Mouse (Mus musculus) stomach, postnatal 0 days (tissue): Measurements from ENCODE around the gene Ric1.

Source experiments
- CTCF ChIP-seq: IDR thresholded peaks from 2 replicates; pipeline ENCODE4 v1.5.1; 2016; ENCODE audit warnings: antibody characterized with exemption, low read depth, mild to moderate bottlenecking, moderate library complexity
- EP300 ChIP-seq: optimal IDR thresholded peaks from 2 replicates; pipeline ENCODE3; 2016; ENCODE audit warnings: antibody characterized with exemption

DNA sequence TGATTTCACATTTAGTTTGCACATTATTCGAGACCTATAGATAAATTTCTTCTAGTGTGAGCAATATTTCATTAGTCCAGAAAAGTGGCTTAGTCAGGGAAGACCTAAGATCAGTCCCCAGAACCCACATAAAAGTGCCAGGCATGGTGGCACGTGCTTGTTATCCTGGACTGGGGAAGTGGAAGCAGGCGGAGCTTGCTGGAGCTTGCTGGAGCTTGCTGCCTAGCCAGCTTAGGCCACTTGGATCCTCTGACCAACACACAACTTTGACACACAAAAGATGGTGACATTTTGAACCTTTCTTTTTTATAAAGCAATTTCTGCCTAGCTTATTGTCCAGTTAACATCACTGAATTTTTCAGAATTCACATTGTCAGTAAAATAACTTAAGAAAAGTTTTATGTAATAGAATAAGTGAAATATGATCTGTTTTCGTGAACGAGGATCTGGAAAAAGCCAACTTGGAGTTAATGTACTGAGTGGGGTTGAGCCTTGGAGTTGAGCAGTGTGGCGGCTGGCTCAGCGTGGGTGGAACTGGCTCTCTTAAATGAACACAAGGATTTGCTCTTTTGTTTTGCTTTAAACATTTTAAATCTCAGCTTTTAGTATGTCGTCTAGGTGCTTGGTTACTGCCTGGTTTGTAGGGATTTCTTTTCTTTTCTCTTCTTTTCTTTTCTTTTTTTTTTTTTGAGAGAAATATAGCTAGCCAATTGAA is 20.3 kb downstream of the Ric1 start:
- no peak for TF ChIP-seq CTCF
- TF ChIP-seq EP300 = no peak
